Mouse (Mus musculus) adrenal gland (tissue): ENCODE data around the gene Cp.
"Not testable (repeated sequence)": the region's sequence is repeated elsewhere in the genome, so short reads cannot be mapped to it uniquely, and the experiment has no call there.

Source experiments
- intact Hi-C: fragments of 180-260 bp; cut with DNase I; formaldehyde crosslinking; loops from one replicate; pipeline ENCODE4 v1.15.1; 2025

Cp gene

GRCm38 (mm10) chr3:20005611-20006010 lies 48.8 kb downstream of the Cp start:
- intact Hi-C loops: no loop called here

GRCm38 (mm10) chr3:20007275-20007674 lies 50.4 kb downstream of the Cp start:
- intact Hi-C loops: no loop called here

GRCm38 (mm10) chr3:20007759-20008158 lies 50.9 kb downstream of the Cp start:
- intact Hi-C loops: no loop called here

DNA sequence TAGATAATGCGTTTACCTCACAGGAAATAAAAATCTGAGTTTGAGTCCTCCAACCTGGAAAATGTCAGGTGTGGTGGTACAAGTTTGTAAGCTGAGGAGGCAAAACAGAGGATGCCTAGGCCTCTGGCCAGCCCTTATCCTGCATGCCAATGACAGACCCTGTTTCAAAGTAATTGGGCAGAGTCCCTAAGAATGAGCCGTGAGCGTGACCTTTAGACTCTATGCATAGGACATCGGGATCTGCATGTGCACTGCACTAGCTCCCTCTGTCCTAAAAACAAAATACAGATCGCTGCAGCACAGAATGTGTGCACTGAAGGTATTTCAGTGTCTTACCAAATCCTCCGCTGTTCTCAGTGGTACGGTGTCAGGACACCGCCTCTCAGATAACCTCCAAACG lies 53.6 kb downstream of the Cp start:
- intact Hi-C loops: no loop called here

DNA sequence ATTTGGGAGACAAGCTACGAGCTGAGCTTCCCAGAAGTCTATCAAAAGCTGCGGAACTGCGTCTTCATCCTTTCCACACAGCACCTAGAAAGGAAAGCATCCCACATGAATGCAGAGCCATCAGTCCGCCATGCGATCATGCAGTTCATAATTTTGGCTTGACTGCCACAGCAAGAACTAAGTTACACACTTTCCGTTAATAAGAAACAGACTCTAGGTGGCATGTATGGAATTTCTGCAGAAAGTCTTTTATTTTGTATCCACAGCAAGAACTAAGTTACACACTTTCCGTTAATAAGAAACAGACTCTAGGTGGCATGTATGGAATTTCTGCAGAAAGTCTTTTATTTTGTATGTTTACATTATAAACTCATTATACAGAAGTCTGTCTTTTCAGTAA lies 54.1 kb downstream of the Cp start:
- intact Hi-C loops: not testable (repeated sequence)

GRCm38 (mm10) chr3:20014454-20014853 lies 57.6 kb downstream of the Cp start:
- intact Hi-C loops: no loop called here

DNA sequence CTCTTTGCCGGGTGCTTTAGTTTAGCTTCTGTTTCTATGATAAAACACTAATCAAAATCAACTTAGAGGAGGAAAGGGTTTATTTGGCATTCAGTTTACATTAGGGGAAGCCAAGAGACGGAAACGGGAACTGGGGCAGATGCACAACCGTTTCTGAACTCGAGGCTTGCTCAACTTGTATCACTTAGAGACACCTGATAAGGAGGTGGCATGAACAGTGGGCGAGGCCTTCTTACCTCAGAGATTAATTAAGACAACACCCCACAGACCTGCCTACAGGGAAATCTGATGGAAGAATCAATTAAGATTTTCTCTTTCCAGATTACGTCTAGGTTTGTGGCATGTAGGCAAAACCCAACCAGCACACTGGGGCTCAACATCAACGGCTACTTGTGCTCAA lies 61.2 kb downstream of the Cp start:
- intact Hi-C loops: no loop called here

- intact Hi-C loops: no loop called here
These were observed 67.0 kb downstream of the Cp start for GRCm38 (mm10) chr3:20023832-20024231.

GRCm38 (mm10) chr3:20026481-20026880 lies 69.6 kb downstream of the Cp start:
- intact Hi-C loops: no loop called here

GRCm38 (mm10) chr3:20026996-20027689 lies 70.3 kb downstream of the Cp start:
- intact Hi-C loops: no loop called here

DNA sequence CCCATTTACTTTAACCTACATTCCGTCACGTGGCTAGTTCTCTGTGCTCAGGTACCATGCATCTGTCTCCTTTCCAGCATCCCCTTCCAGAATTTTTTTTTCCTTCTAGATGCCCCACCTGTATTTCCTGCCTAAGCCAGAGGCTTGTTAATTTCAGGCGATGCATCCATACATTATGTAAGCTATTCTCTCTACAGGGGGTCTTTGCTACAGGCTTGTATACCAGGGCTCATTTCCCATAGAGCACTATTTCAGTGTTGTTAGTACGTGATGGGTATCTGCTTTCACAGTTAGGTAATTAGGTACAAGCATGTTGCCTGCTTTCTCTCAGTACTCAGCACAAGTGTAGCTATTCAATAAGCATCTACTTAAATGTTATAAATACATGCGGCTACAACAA lies 70.9 kb downstream of the Cp start:
- intact Hi-C loops: no loop called here

- intact Hi-C loops: no loop called here
These were observed 71.8 kb downstream of the Cp start for GRCm38 (mm10) chr3:20028640-20029039.

DNA sequence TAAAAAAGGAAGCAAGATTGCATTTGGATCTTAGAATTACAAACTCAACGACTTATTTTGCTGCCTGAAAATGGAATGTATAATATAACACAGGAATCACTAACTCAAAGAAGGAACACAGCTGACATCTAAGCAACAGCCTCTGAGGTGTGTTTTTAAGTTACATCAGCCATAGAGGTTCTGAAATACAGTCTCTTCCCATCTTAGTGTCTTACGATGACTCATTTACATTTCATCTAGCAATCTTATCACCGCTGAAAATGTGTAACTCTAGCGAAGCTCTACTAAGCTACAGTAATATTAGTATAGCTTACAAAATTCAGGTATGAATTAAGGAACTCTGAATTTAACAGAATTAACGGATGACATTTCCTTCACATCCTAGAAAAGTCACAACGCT lies 74.0 kb downstream of the Cp start:
- intact Hi-C loops: no loop called here

GRCm38 (mm10) chr3:20033761-20034718 lies 77.2 kb downstream of the Cp start:
- intact Hi-C loops: no loop called here

GRCm38 (mm10) chr3:20034719-20035404 lies 78.0 kb downstream of the Cp start, which contains the start of gene Hps3:
Gene Hps3 (minus strand): TSS chr3:20035315.
- intact Hi-C loops: no loop called here

GRCm38 (mm10) chr3:20036069-20036468 lies 79.2 kb downstream of the Cp start:
- intact Hi-C loops: no loop called here

DNA sequence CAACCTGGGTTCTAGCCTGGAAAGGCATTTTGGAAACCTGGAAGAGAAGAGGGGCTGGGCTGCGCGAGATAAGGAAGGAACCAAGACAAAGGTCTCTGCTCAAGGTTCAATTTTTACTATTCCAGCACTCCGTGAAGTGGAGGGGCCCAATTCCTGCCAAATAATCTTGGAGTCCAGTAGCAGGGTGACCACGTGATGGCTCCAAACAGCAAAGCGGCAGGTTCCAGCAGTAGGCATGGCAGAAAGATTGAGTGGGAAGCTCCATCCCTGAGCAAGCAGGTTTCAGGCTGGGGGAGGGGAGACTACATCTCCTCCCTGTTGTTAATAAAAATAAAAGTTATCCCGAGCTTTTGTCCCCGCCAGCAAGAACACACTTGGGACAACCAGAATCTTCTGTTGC lies 84.6 kb downstream of the Cp start:
- intact Hi-C loops: not testable (repeated sequence)

GRCm38 (mm10) chr3:20044736-20045135 lies 87.9 kb downstream of the Cp start:
- intact Hi-C loops: not testable (repeated sequence)

DNA sequence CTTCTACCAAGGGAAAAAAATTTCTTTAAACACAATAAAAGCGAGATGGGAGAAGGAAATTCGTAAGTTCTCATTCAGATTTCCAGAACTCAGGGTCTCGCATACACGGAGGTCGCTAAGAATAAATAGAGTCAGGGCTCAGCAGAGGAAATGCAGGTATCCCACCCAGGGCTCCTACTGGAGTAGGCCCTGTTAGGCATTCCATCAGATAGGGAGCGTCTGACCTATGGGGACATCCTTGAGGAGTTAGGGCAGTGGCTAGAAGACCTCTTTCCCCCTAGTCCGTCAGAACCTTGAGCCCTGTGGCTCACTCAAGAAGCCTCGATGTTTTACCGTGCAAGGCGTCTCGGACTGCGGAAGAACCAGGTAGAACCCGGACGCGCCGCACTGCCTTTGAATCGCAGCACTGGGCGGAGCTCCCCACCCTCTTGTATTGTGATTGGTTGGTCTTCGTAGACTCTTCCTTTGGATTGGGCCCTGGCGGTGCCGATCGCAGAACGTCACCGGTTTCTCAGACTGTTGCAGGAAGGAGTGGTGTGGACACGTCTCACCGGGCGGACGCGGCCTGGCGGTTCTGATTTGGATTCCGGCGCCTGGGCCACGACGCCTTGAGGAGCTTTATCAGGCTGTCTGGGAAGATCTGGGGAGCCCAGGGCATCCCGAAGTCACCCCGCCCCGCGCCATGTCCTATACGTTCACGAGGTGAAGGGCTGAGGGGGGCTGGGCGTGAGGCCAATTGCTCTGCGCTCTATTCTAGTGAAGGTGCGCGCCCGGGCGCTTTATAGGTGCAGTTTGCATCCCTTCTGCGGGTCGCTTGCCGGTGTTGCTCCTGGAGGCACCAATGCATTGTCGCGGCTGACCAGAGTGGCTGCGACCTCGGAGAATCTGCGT lies 100.7 kb downstream of the Cp start, which contains the start of gene Hltf:
Gene Hltf (plus strand): TSS at position 506 of the 891 bp plus-strand sequence.
- intact Hi-C loops: no loop called here

GRCm38 (mm10) chr3:20058197-20058541 lies 101.3 kb downstream of the Cp start:
- intact Hi-C loops: no loop called here
